Mouse (Mus musculus): ENCODE results near the gene Ssbp3.

DNA sequence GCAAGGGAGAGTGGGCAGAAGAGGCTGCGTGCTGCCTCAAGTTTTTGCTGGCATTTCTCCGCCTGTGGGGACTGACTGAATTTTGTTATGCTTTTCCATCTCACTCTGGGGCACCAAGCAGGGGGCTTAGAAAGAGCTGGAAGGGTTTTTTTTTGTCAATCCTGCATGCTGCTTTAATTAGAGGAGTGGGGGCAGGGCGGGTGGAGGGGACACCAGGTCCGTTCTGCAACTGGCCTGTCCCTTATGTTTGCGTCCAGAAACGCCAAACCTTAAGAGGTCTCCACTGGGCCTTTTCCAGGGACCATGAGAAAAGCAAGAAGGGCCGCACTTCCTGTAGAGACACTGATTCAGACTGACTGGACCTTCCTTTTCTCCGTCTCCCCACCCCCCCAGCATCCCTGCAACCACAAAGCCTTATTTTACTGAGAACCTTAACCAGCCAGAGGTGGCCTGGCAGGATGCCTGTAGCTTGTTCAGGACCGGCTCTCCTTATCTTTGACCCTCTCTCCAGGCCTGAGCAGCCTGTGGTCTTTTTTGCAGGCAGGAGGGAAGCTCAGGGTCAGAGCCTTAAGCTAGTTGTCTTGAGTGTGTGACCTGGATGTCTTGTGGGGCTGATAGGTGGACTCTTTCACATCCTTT is 3.0 kb downstream of the Ssbp3 start:
- TF ChIP-seq POLR2A (IDR thresholded peaks at IDR 0.05; ENCODE audit: low read depth, low read length) (no peak), CTCF (IDR thresholded peaks at IDR 0.05; ENCODE audit: borderline replicate concordance, insufficient read depth, low read length) (no peak)
